In the genomic region with DNA sequence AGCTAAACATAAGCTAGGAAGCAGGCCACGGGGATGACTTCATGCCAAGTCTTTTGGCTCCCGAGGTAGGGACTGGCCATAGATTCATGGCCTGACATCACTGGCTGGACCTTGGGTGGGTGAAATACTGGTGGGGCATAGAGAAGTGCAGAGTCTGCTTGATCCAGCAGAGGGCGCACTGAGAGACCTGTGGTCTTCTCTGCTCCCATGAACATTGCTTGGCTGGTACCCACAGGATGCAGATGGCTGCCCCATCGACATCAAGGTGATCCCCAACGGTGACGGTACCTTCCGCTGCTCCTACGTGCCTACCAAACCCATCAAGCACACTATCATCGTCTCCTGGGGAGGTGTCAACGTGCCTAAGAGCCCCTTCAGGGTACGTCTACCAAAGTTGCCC, we compare ENCODE assay signal across 11 mouse cellular contexts. TPM values are rescaled to one million over a fixed set of nuclear protein-coding genes. Genes with fewer than 3 reads are reported as not detected.
DNase-seq lines count a peak whose midpoint lies in the region; ATAC-seq and TF ChIP-seq lines count a peak whose summit lies in the region.
"Had no signal": no experiment of that assay in that cellular context is flagged by ENCODE, and none has a peak within 500 bp of the region (broad histone marks: within the 10 kb centered on the region; RNA-seq: fewer than 3 reads in every experiment).

No protein-coding gene starts in this region.

- no peaks in the 10 kb centered on the region for H3K9me3 ChIP-seq in liver, embryonic 12.5 days (replicated peaks)
- no peaks in the 10 kb centered on the region for H3K9me3 ChIP-seq in kidney, postnatal 0 days (replicated peaks; ENCODE audit: low read length)
- H3K9me3 ChIP-seq: neural tube, embryonic 12.5 days had no signal

- WGBS in liver, embryonic 12.5 days (ENCODE audit: insufficient replicate concordance): 52% methylated on average over 11 of the region's 11 CpGs
- 65% methylated on average over 11 of the region's 11 CpGs for WGBS in kidney, postnatal 0 days
- 58% methylated on average over 11 of the region's 11 CpGs for WGBS in small intestine, adult 2 months

- H3K27me3 ChIP-seq in liver, embryonic 12.5 days (replicated peaks): peaks cover 7% of the 10 kb centered on the region
- no peaks in the 10 kb centered on the region for H3K27me3 ChIP-seq in kidney, postnatal 0 days (ENCODE audit: insufficient read depth, low read length)
- no peaks in the 10 kb centered on the region for H3K27me3 ChIP-seq in small intestine, adult 2 months (ENCODE audit: control insufficient read depth, insufficient read depth, low read length)
- H3K27me3 ChIP-seq: neural tube, embryonic 12.5 days; Patski had no signal

- 0 out of 2 replicates have a peak, but pooled peaks cover 2% of the 10 kb centered on the region for H3K36me3 ChIP-seq in liver, embryonic 12.5 days
- 0 out of 2 replicates have a peak, but pooled peaks cover 2% of the 10 kb centered on the region for H3K36me3 ChIP-seq in kidney, postnatal 0 days (ENCODE audit: insufficient read depth, low read length)
- H3K36me3 ChIP-seq in small intestine, adult 2 months (ENCODE audit: control insufficient read depth, insufficient read depth, low read length): no peaks in the 10 kb centered on the region

- TF ChIP-seq POLR2A in small intestine, adult 2 months (IDR thresholded peaks at IDR 0.05; ENCODE audit: low read depth, low read length): no peak

- H3K4me3 ChIP-seq in liver, embryonic 12.5 days: no peak overlapping the region
- H3K4me3 ChIP-seq in kidney, postnatal 0 days (replicated peaks; ENCODE audit: low read depth, low read length): no peak overlapping the region
- no peak overlapping the region for H3K4me3 ChIP-seq in small intestine, adult 2 months (ENCODE audit: low read depth, low read length)
- H3K4me3 ChIP-seq: neural tube, embryonic 12.5 days had no signal

- no peak for ATAC-seq in liver, embryonic 12.5 days
- ATAC-seq in kidney, postnatal 0 days (replicated peaks; ENCODE audit: low FRiP score, low read depth): no peak
- ATAC-seq: Patski had no signal

- DNase-seq in cerebellum, postnatal 14 days: peak; percentile 35 to 73
- DNase-seq in cerebellum, adult 11-12 months: no peak
- DNase-seq in liver: peak; percentile 48
- DNase-seq in adrenal gland, postnatal 10 days: peak; percentile 70
- peak; percentile 44 for DNase-seq in kidney, postnatal 0 days (ENCODE audit: low spot score)
- DNase-seq in layer of hippocampus, adult 9-11 months: no peak

- H3K4me2 ChIP-seq in liver, embryonic 12.5 days: no peak overlapping the region
- H3K4me2 ChIP-seq in kidney, postnatal 0 days (ENCODE audit: low read length): no peak overlapping the region
- H3K4me2 ChIP-seq: neural tube, embryonic 12.5 days had no signal

- H3K27ac ChIP-seq in liver, embryonic 12.5 days: no peak overlapping the region
- H3K27ac ChIP-seq in kidney, postnatal 0 days: no peak overlapping the region
- no peak overlapping the region for H3K27ac ChIP-seq in small intestine, adult 2 months (ENCODE audit: insufficient read depth, low read depth, low read length)
- H3K27ac ChIP-seq: neural tube, embryonic 12.5 days had no signal

- no peak overlapping the region for H3K9ac ChIP-seq in liver, embryonic 12.5 days
- no peak overlapping the region for H3K9ac ChIP-seq in kidney, postnatal 0 days (ENCODE audit: low read depth, low read length)

- TF ChIP-seq CTCF in kidney, postnatal 0 days (IDR thresholded peaks at IDR 0.05; ENCODE audit: low read depth): peak; percentile 72
- TF ChIP-seq CTCF in small intestine, adult 2 months (IDR thresholded peaks at IDR 0.05; ENCODE audit: extremely low read depth, insufficient read length, insufficient replicate concordance, low read depth, low read length): peak; percentile 69; the same call in 1 of the 2 replicates

- no peaks in the 10 kb centered on the region for H3K4me1 ChIP-seq in liver, embryonic 12.5 days
- no peaks in the 10 kb centered on the region for H3K4me1 ChIP-seq in kidney, postnatal 0 days (replicated peaks; ENCODE audit: insufficient read depth, low read length)
- H3K4me1 ChIP-seq in small intestine, adult 2 months (ENCODE audit: control insufficient read depth, insufficient read depth, insufficient read length, low read length): no peaks in the 10 kb centered on the region
- H3K4me1 ChIP-seq: neural tube, embryonic 12.5 days had no signal

RNA-seq across cellular contexts. Expression of a gene that starts 11.7 kb away (rescaled TPM):
- 2.2 and 2.8 TPM in 2 replicates for polyA plus RNA-seq in liver, embryonic 12.5 days (2016; fragmentation: Nextera tagmentation; extraction: Ambion mirVana)
- total RNA-seq in adrenal gland, postnatal 10 days (2021): 10 to 100 TPM; 17.6 to 41.6 TPM
- polyA plus RNA-seq in kidney, postnatal 0 days (2015; fragmentation: Nextera tagmentation; extraction: Ambion mirVana): 2.5 and 2.8 TPM in 2 replicates
- 5.9 and 7.9 TPM in 2 replicates for polyA plus RNA-seq in small intestine, adult 2 months (2012; rRNA removed)

RNA-seq across cellular contexts. Expression of a gene that starts 22.7 kb away (rescaled TPM):
- 149 and 161 TPM in 2 replicates for polyA plus RNA-seq in liver, embryonic 12.5 days (2016; fragmentation: Nextera tagmentation; extraction: Ambion mirVana)
- 100 to 1,000 TPM; 183 to 191 TPM for total RNA-seq in adrenal gland, postnatal 10 days (2021)
- 461 and 485 TPM in 2 replicates for polyA plus RNA-seq in kidney, postnatal 0 days (2015; fragmentation: Nextera tagmentation; extraction: Ambion mirVana)
- polyA plus RNA-seq in small intestine, adult 2 months (2012; rRNA removed): 108 and 205 TPM in 2 replicates

RNA-seq across cellular contexts. Expression of a gene that starts 26.5 kb away (rescaled TPM):
- polyA plus RNA-seq in liver, embryonic 12.5 days (2016; fragmentation: Nextera tagmentation; extraction: Ambion mirVana): not detected in 2 replicates
- under 1 TPM in 1 of 2 experiments, not detected in 1; 0.45 TPM for total RNA-seq in adrenal gland, postnatal 10 days (2021)
- polyA plus RNA-seq in kidney, postnatal 0 days (2015; fragmentation: Nextera tagmentation; extraction: Ambion mirVana): not detected in 2 replicates
- polyA plus RNA-seq in small intestine, adult 2 months (2012; rRNA removed): 0.20 and 0.22 TPM in 2 replicates
- polyA plus RNA-seq: heart, embryonic 16.5 days; Patski had no signal

RNA-seq across cellular contexts. Expression of a gene that starts 48.7 kb away (rescaled TPM):
- polyA plus RNA-seq in liver, embryonic 12.5 days (2016; fragmentation: Nextera tagmentation; extraction: Ambion mirVana): 0.94 and 1.8 TPM in 2 replicates
- total RNA-seq in adrenal gland, postnatal 10 days (2021): 1 to 10 TPM; 3.5 to 6.7 TPM
- polyA plus RNA-seq in kidney, postnatal 0 days (2015; fragmentation: Nextera tagmentation; extraction: Ambion mirVana): 12.1 and 13.8 TPM in 2 replicates
- 0.74 and 1.8 TPM in 2 replicates for polyA plus RNA-seq in small intestine, adult 2 months (2012; rRNA removed)

RNA-seq across cellular contexts. Expression of a gene that starts 56.5 kb away (rescaled TPM):
- polyA plus RNA-seq in liver, embryonic 12.5 days (2016; fragmentation: Nextera tagmentation; extraction: Ambion mirVana): 0.08 TPM in 1 of 2 replicates, not detected in the other
- not detected for total RNA-seq in adrenal gland, postnatal 10 days (2021)
- polyA plus RNA-seq in kidney, postnatal 0 days (2015; fragmentation: Nextera tagmentation; extraction: Ambion mirVana): 0.26 and 0.47 TPM in 2 replicates
- polyA plus RNA-seq in small intestine, adult 2 months (2012; rRNA removed): 0.14 and 0.24 TPM in 2 replicates

Comparison
In these comparisons a context has a peak if more than half of its experiments do, and no peak if none do; other contexts are left out.
1. DNase-seq: peak in cerebellum, postnatal 14 days (2 of 2), liver (single experiment), adrenal gland, postnatal 10 days (single experiment) and kidney, postnatal 0 days (single experiment); none in cerebellum, adult 11-12 months (single experiment) and layer of hippocampus, adult 9-11 months (single experiment).